Mouse (Mus musculus): ENCODE data around the gene Ttc39a. TPM values are rescaled to one million over a fixed set of nuclear protein-coding genes. Genes with fewer than 3 reads are reported as not detected.

The Ttc39a gene
- total RNA-seq, 1 experiment from 2014 or later = 0.46 TPM

Other genes with a start within 250 kb of the Ttc39a start
- 61.4 and 64.8 TPM in 2 replicates for gene Osbpl9, start 204.4 kb upstream of the Ttc39a start, total RNA-seq (2017)
- not detected in 2 replicates for gene Calr4, start 172.1 kb upstream of the Ttc39a start, total RNA-seq (2017)
- 46.7 and 63.1 TPM in 2 replicates for gene Eps15, start 126.4 kb upstream of the Ttc39a start, total RNA-seq (2017)
- gene Rnf11, start 78.1 kb downstream of the Ttc39a start, total RNA-seq (2017) = 24.7 and 29.2 TPM in 2 replicates
- not detected in 2 replicates for gene 4930522H14Rik, start 124.7 kb downstream of the Ttc39a start, total RNA-seq (2017)

Data from common myeloid progenitor, adult 5-6 weeks (primary cell).